Mouse (Mus musculus) liver, adult (tissue): ENCODE measurements around the gene Lyrm9.

Experiments
- GATA4 ChIP-seq: IDR thresholded peaks from 2 replicates; pipeline ENCODE4 v1.6.1; 2014; ENCODE audit warnings: mild to moderate bottlenecking, low read length; ENCODE audit not compliant: insufficient replicate concordance

The Lyrm9 gene

DNA sequence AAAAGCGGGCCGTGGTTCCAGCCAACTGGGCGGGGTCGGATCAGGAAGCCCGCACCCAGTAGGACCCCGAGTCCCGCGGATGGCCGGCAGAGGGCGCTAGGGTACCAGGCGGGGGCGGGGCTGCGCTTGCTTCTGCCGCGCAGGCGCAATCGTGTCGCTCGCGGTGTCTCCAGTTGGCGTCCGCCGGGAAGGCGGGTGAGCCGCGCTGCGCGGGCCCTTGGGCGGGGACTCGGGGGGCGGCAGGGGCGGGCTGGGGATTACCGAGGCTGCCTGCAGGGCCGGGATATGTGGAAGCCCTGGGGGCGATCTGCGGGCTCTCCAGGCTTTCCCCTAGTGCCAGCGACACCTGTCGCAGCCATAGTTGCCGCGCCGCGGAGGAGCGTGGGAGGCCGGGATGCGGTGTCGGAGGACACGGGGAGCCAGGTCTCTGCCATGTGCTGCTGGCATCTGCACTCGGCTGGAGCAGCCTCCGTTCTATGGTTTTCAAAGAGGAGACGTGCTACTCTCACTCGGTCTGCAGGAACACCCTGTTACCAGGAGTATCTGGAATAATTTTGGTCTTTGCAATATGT is at the start of gene Lyrm9:
Lyrm9 (plus strand) TSS at position 143 of the 572 bp plus-strand sequence.
- no peak; the same call in 1 of the 2 replicates for TF ChIP-seq GATA4

DNA sequence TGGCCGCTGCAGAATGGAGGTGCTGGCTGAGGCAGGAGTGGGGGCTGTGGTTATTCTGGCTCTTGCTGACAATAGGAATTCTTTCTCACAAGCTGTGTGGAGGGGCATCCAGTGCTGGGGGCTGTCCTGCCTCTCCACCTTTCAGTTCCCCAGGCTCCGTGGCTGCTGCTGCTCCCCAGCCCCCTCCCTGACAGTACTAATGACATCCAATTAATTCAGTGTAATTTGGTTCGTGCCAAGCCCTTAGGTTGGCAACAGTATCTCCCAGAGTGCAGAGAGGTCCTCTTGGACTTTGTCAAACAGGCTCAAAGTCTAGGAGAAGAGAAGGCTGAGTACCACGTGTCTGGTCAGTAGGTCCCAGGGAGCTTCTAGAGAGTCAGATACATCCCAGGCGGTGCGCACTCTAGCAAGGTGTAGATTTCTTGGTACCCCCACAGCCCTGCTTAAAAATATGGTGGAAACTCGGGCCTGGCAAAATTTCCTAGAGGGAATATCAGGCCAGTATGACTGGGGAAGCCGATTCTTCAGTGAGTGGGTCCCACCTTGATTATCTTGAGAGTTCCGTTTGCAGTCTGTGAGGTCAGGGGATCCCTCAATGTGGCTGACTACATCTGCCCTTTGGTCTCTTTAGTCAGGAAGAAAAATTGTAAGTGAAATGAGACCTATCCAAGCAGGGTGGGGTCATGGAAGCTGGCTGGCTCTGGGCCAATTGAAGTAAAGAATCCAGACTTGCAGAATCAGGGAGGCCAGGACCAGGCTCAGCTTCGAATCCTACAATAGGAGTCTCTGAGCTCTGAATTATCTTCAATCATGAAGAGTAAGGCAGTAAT is 48.3 kb upstream of the Lyrm9 start:
- TF ChIP-seq GATA4, result no peak

DNA sequence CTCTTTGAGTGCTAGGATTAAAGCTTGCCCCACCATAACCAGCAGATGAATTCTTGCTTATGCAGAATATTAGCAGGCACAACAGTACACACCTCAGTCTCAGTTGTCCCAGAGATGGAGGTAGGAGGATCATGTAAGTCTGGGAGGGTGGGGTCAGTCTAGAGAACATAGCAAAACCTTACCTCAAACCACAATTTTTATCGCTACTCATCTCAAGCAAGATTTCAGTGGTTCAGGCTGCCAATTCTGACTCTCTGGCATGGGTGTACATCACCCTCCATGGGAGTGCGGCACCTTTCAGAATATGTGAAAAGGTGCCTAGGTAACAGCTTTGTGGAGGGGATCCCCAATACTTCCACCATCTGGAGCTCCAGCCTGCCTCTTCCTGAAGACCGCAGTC is 46.4 kb upstream of the Lyrm9 start:
- TF ChIP-seq GATA4, result no peak

DNA sequence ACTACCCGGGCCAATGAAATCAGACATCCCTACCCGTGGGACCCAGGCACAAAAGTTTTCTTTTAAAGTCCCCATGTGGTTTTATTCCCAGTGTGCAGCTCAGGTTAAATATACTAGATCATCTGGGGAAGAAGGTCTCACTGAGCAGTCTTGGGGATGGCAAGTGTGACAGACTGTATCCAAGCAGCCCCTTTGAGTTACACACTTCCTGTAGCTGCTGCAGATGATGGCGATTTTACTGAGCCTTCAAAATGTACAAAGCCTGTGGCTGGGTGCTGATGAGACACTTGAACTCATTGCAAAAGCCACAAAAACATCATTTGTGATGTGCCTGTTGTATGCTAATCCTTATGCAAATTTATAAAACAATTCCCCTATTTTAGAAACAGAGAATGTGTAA is 45.8 kb upstream of the Lyrm9 start:
- no peak for TF ChIP-seq GATA4

DNA sequence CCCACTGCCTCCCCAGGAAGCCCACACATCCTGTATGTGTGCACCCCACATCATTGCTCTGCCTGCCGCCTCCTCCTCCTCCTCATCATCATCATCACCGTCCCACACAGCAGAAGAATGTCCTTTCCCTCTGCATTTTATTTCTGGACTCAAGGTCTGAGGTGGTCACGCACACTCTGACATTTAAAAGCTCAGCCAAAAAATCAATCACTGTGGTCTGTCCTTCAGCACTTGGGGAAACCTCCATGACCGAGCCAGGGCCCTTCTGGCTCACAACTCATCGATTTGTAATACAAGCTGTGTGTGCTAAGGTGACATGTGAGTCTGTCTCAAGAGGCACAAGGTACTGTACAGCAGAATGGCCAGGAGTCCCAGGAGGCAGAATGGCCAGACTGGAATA is 44.1 kb upstream of the Lyrm9 start:
- TF ChIP-seq GATA4, result no peak

DNA sequence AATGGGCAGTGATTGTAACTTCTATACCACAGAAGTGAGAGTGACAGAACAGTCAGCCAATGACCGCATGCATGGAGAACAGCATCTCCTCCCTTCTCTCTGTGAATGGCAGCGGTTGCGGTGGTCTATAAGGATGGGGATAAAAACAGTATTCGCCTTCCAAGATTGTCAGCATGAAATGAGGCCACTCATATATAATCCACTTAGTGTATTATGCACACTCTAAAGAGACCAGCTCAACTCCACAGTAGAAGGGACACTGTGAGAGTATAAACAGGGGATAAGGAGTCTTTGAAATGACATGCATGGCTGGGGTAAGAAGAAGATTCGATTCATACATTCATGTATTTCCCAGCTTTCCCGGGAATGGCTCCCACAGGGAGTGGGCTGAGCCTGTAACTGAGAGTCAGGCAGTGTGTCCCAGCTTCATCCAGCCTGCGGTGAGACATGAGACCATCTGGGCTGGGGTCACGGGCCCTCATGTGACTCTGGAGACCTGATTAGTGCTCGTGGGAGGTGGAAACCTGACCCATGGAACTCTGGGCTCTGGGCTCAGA is 43.5 kb upstream of the Lyrm9 start:
- no peak for TF ChIP-seq GATA4

DNA sequence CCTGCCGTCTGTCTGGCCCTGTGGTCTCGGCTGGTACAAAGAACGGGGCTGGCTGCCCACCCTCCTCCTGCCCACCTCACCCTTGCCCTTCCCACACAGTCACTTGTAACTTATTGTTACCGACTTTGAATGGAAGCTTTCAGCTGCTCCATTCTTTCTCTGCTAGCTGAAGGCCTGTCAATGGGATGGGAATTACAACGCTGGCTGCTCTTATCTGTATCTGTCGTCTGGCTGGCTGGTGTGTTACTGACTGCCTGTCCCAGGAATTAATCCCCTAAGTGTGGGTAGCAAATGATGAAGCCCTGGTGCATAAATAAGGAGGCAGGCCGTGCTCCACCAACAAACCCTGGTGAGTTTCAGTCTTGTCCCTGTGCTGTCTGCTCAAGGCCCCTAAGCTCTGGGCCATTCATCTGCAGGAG is 40.4 kb upstream of the Lyrm9 start:
- TF ChIP-seq GATA4, result no peak

DNA sequence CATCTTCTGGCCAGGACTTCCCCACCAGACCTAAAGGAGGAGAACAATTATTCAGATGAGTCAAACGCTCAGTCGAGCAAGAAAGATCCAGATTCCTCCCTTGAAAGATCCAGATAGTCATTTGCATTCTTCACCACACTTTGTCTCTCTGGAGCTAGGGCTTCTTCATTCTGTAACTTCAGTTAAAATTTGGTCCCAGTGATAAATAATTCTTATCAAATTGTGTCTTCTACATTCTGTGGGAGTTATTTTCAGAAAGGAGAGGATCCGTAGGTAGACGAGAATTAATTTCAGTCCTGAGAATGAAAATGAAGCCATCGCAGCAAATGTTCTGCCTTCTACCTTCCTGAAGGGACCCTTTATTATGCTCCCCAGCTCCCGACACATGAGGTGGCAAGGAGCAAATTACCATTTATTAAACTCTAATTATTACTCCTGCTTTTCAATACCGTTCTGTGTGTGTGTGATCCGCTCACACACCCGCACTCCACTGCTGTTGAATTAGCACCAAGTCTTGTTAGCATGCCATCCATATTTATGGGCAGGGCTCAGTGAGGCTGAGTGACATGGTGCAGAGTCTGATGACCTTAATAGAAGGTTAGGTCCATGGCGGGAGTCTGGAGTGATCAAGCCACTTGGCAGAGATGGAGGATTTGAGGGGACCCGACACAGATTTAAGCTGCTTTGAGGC is 36.9 kb upstream of the Lyrm9 start:
- TF ChIP-seq GATA4, result no peak

DNA sequence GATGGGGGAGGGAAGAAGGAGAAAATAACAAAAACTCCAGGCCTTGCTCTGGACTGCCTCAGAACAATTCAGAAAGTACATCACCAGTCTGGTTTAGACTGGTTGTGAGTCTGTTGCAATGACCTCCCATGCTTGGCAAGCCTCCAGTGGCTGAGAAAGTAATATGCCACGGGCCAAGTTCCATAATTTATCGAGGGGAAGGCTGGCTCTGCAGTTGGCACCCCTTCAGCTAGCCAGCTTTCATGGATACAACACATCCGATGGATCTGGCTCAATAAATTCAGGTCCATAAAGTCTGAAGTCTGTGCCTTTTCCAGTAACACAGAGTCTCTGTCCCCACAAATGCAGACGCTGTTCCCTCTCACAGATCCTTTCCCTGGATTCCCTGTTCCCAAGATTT is 34.8 kb upstream of the Lyrm9 start:
- TF ChIP-seq GATA4, result no peak

DNA sequence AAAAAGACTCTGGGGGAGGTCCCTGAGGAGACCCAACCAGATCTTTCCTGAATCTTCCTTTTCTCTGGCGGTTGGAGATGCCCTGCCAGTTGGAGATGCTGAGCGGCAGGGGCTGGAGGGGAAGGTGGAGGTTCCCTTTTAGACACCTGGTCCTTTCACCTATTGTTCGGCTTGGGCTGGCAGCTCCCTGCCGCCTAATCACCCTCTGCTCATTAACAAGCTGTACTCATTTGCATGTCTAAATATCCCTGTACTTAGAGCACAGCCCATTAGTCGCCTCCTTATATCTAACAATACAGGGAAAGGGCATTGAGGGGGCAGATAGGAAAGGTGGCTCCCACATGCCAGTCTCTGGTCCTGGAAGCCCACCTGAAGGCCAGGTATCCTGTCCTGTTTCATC is 34.3 kb upstream of the Lyrm9 start:
- no peak for TF ChIP-seq GATA4

DNA sequence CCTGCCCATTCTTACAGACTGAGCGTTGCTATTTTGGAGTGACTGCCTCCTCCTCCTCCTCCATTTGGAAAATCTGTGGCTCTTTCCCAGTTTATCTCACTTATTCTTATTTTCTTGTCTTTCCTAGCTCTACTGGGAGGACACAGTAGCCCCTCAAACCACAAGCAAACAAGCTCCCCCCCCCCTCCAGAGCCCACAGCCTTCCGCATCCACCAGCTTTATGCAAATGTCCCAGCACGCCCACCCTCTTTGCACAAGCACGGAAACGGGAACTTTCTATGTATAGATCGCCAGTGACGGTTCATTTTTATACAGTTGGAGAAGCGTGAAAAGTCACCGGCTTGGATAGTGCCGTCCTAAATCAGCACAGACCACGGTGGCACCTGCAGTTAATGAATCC is 33.9 kb upstream of the Lyrm9 start:
- TF ChIP-seq GATA4, result no peak

DNA sequence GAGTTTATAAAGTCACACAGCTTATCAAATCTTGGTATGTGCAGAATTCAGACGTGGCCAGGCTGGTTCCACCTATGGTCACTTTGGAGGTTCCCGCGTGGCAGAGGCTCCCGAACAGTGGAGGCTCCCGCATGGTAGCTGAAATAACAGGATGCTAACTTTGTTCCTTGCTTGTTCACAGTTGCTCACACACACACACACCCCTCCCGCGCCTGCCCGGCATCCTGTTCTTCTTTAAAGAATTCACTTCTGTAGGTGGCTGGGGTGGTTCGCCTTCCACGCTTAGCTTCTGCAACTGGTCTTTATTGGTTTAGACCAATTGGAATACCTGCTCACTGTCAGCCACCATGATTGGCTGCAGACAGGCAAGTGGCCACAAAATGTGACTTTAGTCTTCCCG is 33.3 kb upstream of the Lyrm9 start:
- no peak for TF ChIP-seq GATA4

DNA sequence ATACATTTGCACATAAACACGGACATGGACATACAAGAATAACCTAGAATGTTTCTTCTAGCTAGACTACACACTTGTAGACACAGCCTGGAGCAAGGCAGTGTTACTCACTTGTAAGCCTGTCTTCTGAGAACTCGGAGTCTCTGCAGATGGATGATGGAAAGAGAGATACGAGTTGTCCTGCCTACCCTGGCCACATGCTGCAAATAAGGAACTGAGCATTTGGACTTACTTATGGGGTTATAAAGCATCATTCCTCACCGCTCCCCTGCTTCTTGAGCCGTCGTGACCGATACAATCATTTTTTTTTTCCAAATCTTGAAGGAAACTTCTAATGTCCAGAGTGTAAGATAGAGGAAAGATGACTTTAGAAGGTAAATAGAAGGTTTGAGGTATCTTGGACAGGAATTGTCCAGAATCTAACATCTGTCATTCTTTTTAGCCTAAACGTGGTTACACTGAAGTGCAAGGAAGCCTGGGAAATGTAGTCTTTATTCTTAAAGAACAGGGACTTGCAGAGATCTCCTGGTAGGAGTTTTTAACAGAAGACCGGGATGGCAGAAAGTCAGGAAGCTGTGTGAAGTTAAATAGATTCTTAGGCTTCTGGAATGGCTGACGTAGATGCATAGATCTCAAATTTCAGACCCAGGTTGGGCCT is 30.2 kb upstream of the Lyrm9 start:
- no peak for TF ChIP-seq GATA4

DNA sequence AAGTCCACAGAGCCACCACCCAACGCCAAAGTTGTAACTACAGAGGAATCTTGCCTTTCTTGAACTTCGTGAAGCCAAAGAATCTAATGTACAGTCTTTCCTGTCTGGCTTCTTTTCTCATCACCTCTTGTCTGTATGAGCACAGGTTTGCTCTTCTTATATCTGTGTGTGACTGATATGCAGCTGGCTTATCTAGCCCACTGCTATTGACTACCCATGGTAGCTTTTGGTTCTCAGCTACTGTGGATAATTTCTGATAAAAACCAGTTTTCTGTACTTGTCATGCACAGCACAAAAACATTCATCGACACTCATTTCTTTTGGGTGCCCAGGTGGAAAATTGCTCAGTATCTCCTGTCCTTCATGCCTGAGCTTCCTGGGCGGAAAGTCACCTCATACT is 25.3 kb upstream of the Lyrm9 start:
- TF ChIP-seq GATA4, result no peak

DNA sequence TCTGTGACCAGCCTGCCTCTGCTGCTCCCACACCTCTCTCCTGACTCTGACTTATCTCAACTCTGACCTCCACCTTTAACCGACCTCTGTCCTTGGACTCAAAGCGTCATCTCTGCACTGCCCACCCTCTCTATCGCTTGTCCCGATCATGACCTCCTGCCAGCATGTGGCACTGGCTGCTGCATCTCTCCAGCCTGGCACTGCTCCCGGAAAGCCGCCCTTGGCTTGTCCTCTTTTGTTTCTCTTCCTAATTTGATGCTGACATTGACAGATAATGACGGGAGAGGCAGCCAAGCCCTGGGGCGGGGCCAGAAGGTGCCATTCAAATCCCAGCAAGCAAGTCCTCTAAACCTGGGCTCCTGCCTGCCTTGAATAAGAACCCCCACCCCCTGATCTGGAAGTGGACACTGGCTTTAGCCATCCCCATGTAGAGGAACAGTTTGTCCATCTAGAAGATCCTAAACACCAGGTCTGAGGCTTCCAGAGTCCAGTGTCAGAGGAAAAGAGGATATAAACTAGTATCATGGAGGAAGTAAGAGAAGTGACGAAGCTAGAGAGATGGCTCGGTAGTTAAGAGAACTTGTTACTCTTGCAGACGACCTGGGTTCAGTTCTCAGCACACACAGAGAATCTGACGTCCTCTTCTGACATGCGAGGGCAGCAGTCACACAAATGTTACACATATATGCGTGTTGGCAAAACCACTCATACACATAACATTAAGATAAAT is 22.6 kb upstream of the Lyrm9 start:
- TF ChIP-seq GATA4, result peak; percentile 75; the same call in 1 of the 2 replicates
